Mouse (Mus musculus) heart, adult 18-20 months (tissue): ENCODE data around the gene Lrp6. TPM values are rescaled to one million over a fixed set of nuclear protein-coding genes. Genes with fewer than 3 reads are reported as not detected.

ENCODE experiments used
- DNase-seq, 2 experiments: peaks; one replicate each; pipeline ENCODE4 v3.0.0; 2021 to 2022; ENCODE audit warnings: mixed read lengths in 1 of 2
- long read RNA-seq, 2 experiments: library from polyadenylated mRNA; stranded (forward); transcript quantifications; one replicate each; pipeline ENCODE4 v2.0.0; 2021
- total RNA-seq, 2 experiments: library from RNA; stranded (reverse); gene quantifications; 2 replicates each; pipeline ENCODE4 v1.2.3; 2021

The Lrp6 gene
- total RNA-seq = 10 to 100 TPM; 46.0 to 47.9 TPM
- long read RNA-seq, experiment 1, full-length matches to known transcripts = 7 of 38 reads
- long read RNA-seq, experiment 1, partial matches to known transcripts = 27 of 38 reads
- long read RNA-seq, experiment 1, other reads (novel, unspliced or antisense) = 4 of 38 reads
- long read RNA-seq, experiment 2, transcript Lrp6-205 (1 exons, 941 nt) = major isoform, 5 of 20 reads
- long read RNA-seq, experiment 2, partial matches to known transcripts = 12 of 20 reads
- long read RNA-seq, experiment 2, other reads (novel, unspliced or antisense) = 3 of 20 reads

DNA sequence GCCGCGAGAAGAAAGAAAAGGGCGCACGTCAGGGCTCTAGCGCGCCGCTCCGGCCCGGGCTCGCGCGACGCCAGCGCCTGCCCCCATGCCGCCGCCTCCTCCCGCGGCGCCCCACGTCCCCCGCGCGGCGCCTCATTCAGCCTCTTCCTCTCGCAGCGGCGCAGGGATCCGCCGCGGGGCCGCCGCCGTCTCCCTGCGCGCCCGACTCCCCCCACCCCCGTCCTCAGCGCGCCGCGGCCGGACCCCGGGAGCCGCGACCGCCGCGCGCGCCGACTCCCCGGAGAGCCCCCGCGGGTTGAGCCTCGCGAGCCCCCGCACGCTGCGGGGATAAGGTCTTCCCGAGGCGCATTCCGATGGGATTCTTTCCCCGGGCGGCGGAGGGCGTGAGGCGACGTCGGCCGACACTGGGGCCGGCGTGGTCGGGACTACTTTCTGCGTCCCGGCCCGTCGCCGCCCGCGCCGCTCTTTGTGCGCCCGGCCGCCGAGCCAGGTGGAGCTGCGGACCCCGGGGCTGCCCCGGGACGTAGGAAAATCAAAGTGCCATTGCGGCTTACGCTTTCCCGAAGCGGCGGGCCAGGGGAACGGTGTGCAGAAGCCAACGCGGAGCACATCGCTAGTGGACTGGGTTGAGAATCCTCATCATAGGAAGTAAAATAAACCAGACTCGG, at the start of gene Lrp6:
Lrp6 (minus strand) TSS at position 148 of the 668 bp plus-strand sequence.
- DNase-seq = peak; percentile 88

DNA sequence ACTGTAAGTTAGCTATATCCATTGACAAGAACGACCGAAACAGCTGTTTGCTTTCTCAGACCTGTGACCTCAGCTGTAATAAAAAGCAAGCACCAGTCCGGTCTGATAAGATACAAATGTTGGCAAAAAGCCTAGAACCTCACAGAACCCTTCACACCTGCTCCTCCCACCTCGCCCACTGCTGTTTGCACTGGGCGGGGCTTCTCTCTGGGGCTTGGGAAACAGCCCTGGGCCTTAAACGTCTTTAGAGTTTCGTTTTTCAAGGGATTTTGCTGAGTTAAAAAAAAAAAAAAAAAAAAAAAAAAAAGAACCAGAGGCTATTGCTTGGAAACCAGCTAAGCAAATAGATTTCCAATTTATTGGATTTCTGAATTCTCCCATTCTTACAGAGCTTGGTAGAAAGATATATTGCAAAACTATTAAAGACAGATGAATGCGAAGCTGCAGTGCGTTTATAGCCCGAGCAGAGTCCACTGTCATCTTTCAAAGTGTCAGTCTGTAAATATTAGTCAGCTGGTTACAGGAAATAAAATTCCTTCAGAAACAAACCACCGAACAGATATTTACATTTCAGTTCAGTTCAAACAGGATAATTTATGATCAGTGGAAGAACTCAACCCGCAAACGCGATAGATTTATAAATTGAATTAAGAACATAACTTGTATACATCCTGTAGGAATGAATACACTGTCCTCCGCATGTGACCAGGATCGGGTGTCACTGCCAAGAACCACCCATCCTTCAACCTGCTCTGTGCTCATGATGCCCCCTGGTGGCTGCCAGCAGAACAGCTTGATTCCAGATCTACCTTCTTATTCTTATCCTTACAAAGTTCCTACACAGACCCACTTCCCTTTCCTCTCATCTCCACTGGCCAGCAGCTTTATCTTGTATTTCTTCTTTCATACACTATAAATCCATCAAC, 48.2 kb upstream of the Lrp6 start:
- peak; percentile 90 to 94 for DNase-seq

DNA sequence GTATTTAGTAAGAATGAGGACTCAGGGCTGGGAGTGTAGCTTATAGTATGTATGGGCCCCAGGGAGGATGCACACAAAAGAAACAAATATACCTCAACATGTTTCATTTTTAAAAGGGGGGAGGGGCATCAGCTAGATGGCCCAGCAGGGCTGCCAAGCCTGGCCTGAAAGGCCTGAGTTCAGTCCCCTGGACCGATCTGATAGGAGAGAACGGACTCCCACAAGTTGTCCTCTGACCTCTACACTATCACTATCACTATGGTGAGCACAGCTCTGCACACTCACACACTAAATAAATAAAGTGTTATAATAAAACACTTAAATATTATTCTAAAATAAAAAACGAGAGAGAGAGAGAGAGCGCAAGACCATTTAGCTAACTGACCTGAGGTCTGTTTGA, 47.6 kb upstream of the Lrp6 start:
- DNase-seq = no peak

DNA sequence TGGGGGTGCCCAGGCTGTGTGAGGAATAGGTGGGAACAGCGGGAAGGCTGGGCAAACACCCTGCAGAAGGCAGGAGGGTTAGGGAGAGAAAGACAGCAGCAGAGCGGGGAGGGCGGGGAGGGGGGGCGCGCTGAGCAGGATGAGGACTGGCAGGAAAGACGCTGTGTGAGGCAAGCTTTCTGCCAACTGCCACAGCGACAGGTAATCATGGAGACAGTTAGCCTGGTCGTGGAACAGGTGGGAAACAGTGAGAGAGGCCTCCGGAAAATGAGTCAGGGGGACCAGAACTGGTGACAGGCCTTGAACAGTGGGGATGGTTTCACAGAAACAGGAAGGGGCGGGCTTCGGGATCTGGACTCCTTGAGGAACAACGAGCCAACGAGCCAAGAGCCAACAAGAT, 45.1 kb upstream of the Lrp6 start:
- no peak for DNase-seq

DNA sequence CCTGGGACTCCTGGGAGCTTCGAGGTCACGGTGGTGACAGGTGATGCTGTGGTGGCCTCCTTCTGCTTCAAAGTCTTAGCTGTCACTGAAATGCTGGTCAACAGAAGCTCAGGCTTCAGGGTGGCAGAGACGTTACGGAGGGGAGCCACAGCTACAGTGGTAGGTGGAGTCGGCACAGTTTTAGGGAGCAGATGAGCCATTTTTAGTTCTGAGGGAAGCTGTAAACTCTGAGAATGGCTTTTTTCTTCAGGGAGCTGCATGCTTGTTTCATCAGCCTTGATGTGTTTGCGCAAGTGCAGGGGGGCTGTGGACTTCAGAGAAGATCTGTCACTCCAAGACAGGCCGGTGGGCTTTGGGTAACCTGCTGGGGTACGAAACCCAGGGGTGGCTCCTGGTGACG, 43.6 kb upstream of the Lrp6 start:
- no peak for DNase-seq

DNA sequence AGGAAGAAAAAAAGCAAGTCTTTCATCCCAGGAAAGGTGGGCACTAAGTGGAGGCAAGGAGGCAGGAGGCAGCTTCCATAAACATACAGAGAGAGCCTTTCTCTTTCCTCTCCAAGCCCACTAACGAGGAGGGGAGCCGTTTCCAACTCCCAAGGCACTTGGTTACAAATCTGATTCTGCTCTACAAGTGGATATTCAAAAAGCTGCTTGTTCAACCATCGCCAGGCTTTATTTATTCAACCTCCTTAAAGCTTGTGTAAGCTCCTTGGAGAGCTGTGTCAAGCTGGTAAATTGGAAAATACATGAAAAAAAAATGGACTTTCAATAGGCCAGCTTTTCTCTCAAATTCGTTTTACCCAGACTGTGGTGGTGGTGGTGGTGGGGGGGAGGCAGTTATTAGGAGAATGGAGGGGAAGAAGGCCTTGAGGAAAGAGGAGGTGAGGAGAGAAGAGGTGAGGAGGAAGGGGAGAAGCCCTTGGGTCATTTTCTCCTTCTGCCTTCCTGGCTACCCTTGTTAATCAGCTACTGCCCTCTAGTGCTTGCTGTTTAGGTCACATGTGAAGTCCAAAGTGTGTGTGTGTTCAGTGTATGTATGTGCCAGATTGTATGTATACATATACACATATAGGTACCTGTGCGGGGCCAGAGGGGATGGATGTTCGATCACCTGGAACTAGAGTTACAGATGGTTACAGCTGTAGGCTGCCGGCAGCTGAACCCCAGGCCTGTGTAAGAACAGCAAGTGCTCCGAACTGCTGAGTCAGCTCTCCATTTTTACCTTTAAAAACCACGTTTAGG, 40.4 kb upstream of the Lrp6 start:
- DNase-seq = peak; percentile 59 to 75

DNA sequence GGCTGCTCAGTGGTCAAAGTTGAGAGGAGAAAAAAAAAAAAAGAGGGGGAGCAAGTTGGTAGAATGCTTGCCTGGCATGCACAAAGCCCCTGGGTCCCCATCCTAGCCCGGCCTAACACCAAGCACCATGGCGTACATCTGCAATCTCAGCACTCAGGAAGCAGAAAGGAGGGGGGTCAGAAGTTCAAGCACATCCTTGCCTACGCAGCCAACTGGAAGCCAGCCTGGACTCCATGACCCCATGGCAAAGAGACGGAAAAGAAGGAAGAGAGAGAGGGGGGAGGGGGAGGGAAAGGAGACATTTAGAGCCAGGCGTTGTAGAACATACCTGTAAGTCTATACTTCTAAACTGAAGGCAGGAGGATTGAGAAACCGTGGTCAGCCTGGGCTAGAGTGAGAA, 39.8 kb upstream of the Lrp6 start:
- DNase-seq = peak in 1 of 2 experiments; percentile 13

DNA sequence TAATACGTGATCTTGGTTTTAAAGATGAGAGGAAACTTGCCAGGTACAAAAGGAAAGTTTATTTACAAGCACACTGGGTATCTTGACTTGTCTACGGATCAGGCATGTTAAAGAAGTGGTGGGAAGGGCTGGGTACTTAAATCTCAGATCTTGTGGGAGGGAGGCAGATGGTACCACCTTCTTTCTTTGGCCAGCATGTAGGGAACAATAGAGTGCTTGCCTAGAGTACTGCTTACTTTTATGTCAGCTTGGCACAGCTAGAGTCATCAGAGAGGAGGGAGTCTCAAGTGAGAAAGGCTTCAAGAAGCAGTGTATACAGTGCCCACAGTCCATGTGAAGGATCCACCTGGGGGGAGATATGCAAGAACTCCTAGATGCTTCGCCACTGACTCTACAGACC, 38.4 kb upstream of the Lrp6 start:
- DNase-seq = no peak

DNA sequence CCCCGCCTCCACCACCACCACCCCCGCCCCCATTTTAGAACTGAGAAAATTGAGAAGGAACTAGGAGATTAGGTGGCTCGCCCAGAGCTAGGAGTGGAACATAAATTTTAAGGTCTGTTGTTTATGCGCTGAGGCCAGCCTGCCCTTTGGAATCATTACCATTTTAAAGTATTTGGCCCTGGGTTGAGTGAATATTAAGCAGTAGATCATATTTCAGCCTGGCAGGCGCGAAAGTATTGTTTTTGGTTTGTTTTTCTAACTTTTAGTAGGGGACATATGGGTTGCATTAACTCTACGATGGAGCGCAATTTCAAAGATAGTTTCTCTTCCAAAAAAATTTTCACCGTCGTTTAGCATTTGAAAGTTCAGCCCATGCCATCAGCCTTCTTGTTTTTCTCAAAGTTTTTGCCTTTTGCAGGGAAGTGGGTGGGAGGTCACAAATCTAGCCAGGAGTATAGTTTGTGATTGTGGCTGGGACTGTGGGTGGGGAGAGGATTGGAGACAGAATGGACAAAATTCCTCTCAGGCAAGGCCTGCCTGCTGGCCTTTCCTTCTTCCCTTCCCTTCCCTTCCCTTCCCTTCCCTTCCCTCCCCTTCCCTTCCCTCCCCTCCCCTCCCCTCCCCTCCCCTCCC, 35.7 kb upstream of the Lrp6 start:
- DNase-seq = peak in 1 of 2 experiments; percentile 9

DNA sequence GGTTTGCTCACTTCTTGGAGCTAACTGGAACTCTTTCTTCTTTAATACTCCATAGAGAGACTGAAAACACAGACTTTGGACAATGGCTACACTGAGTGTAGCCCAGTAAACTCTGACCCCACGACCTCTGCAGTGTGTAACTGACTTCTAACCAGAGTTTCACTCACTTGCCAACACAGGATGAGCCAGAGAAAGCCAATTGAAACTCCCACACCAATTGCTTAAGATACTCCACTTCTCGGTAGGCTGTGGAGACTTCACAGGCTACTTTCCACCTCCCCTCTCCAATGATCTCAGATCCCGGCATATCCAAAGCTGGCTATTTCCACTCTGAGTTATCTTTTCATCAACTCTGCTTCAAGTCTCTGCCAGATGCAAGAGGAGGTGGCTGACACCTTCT, 35.0 kb upstream of the Lrp6 start:
- DNase-seq = peak in 1 of 2 experiments; percentile 24

DNA sequence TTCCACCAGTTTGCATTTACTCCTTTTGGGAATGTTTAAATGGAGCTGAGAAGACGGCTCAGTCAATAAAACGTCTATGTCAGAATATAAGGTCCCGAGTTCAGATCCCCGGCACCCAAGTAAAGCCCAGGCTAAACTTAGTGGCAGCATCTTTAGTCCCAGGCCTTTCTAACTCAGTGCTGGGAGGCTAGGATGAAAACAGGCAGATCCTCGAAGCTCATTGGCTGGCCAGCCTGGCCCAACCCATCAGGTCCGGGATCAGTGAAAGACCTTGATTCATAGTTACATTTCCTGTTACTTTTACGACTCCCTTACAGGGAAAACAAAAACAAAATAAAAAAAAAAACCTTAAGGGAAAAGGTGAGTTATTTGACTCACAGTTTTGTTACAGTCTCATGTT, 34.4 kb upstream of the Lrp6 start:
- no peak for DNase-seq

DNA sequence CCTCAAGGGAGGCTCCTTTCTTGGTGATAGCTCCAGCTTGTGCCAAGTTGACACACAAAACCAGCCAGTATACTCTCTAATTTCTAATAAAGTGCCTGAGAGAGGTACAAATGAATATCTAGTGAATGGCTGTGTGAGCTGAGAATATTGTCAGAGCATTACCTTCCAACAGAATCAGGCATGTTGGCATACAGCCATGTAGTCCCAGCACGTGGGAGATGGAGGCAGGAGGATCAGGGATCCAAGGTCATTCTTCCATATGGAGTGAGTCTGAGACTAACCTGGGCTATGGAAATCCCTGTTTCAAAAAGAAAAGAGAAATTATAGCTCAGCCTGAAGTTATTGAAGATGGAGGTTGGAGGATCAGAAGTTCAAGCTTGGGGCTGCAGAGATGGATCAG, 32.5 kb upstream of the Lrp6 start:
- no peak for DNase-seq

DNA sequence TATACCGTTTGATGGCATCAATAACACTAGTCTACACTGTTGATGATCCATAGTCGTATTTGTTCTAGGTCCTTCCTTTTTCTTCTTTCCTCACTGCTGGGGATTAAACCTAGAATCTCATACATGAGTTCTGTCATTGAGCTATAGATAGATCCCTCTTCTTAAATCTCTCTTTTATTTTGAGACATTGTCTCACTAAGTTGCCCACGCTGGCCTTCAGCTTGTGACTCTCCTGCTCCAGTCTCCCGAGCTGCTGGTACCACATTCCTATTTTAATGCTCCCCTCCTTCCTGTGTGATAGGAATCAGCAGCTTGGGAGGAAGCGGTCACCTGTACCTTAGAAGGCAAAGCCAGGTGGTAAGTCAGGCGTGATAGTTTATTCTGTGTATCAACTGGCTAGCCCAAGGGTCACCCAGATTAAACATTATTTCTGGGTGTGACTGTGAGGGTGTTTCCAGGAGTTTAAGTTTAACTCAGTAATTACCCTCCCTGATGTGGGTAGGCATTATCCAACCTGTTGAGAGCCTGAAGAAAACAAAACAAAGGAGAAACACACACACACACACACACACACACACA, 31.0 kb upstream of the Lrp6 start:
- DNase-seq = no peak

DNA sequence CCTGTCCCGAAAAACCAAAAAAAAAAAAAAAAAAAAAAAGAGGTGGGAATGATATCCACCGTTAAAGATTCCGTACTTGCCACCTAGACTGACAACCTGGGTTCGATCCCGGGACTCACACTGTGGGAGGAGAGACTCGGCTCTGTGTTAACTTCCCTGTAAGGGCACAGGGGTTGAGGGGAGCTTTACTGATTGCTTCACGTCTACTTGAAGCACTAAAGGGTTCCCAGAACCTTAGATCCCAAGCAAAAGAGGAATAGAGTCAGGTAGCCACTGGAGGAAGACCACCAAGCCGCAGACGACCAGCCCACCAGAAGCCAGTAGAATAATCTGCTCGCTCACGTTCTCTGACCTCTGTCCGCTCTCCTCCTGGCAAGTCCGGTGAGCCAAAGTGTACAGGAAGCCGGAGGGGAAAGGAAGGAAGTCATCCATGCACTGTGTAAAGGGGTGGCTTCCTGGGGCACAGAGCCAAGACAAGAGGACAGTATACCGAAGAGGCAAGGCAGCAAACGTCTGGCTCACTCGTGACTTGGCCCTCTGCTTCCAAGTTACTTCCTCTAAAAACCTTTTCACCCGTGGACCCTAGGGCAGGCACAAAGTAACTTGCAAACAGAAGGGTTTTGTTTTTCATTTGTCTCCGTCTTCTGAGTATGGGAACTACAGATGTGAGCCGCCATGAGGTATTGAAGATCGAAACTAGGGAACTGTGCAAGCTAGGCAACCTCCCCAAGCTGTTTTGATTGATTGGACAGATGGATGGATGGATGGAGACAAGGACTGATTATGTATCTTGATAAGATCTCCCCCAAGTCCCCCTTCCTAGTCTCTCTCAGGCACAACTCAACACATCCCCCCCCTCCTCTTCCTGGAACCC, 28.0 kb upstream of the Lrp6 start:
- DNase-seq = peak; percentile 72 to 89

DNA sequence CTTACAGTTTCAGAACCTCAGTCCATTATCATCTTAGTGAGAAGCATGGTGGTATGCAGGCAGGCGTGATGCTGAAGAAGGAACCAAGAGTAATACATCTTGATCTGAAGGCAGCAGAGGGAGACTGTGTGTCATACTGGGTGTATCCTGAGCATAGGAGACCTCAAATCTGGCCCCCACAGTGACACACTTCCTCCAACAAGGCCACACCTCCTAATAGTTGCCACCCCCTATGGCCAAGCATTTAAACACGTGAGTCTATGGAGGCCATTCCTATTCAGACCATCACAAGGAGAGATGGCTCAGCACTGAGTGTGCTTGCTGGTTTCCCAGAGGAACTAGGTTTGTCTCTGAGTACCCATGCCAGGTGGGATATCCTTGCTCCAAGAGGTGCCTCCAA, 24.8 kb upstream of the Lrp6 start:
- DNase-seq = no peak

DNA sequence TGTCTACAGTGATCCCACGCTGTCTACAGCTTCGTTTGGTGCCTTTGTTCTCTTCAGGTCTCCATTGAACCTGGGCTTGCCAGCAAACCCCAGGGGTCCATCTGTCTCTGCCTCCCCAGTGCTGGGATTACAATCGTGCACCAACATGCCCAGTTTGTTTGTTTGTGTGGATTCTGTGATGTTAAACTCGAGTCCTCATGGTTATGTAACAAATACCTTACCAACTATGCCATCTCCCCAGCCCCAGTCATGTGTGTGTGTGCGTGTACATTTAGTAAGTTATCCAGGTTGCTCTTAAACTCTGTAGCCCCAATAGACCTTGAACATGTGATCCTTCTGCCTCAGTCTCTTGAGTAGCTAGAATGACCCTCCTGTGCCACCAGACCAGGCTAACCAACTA, 19.5 kb upstream of the Lrp6 start:
- DNase-seq = no peak

DNA sequence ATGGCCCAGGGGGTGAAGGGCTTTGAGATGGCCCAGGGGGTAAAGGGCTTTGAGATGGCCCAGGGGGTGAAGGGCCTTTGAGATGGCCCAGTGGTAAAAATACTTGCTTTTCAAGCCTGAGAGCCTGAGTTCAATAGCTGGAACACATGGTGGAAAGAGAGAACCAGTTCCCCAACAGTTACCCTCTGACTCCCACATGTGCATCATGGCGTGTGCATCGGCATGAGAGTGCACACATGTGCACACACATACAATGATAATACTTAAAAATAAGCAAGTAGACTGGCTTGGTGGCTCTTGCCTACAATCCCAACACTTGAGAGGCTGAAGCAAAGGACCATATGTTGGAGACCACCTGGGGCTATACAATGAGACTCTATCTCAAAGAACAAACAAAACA, 17.9 kb upstream of the Lrp6 start:
- DNase-seq = no peak

DNA sequence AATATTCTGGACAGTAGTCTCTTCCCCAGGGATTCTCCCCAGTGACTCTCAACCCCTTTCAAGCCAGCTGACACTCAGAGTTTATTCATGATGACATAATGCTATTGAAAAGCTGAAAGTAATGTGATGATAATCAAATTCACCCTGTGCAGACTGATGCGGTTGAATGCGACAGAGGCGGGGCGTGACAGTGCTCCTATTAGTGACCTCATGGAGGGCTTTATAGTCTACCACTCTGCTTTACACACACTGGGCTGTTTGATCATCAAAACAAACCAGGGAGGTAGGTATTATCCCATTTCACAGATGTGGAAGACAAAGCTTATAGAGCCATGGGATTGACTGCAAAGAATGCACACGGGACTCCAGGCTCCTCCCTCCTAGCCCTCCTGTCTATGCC, 15.3 kb upstream of the Lrp6 start:
- DNase-seq = no peak

DNA sequence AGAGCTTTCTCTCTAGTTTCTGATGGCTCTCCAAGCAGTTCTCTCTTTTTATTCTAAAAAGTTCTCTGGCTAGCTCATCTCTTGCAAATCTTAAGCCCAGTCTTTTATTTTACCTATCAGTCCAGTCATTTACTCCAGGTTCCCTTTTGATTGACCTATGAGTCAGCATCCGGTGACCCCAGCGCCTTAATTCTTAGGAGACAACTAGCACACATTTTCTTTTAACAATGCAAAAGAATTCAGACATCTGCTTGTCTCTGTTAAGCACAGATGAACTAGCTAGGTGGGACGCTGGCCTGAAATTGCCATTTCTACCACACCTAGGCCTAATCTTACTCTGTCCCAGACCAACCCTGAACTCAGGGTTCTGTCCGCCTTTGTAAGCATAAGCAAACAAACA, 12.7 kb upstream of the Lrp6 start:
- DNase-seq = no peak

DNA sequence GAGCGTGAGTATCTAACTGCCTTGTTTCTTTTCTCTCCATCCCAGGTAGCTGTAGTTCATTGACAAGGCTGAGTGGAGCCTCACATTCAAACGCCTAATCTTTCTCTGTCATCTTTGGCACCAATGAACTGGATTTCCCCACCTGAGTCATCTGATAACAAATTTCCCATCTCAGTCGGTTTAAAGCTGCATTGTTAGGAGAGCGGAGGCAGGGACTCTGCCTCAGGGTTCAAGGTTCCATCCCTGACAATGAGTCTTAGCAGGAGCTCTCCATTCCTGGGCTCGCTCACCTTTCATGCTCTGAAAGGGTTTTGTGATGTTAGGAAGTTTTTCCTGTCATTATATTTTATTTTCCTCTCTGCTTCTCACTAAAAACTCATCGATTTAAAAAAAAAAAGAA, 11.3 kb upstream of the Lrp6 start:
- no peak for DNase-seq
